Mouse (Mus musculus) hindbrain, postnatal 0 days (tissue): ENCODE results near the gene 3110021N24Rik. TPM values are rescaled to one million over a fixed set of nuclear protein-coding genes. Genes with fewer than 3 reads are reported as not detected.
"Not testable (repeated sequence)": the region's sequence is repeated elsewhere in the genome, so short reads cannot be mapped to it uniquely, and the experiment has no call there.

Experiments
- ATAC-seq: fragments of 200-750 bp; cut with Nextera tagmentation; 2 replicates; pipeline ENCODE4 v1.8.0; 2017; ENCODE audit warnings: mild to moderate bottlenecking, moderate TSS enrichment, moderate library complexity
- DNase-seq: peaks from one replicate; pipeline ENCODE4 v3.0.0-alpha.2; 2015; ENCODE audit warnings: low spot score
- H3K27ac ChIP-seq: fragments of 300-500 bp; sonication (generic); 2 replicates; pipeline ENCODE4 v1.5.1; 2014; ENCODE audit warnings: mild to moderate bottlenecking
- H3K27me3 ChIP-seq: fragments of 300-500 bp; sonication (generic); 2 replicates; pipeline ENCODE4 v1.6.1; 2014; ENCODE audit warnings: low read length, mixed read lengths; ENCODE audit not compliant: insufficient read depth
- H3K36me3 ChIP-seq: fragments of 300-500 bp; sonication (generic); 2 replicates; pipeline ENCODE4 v1.6.1; 2014; ENCODE audit warnings: low read length, mixed read lengths; ENCODE audit not compliant: insufficient read depth
- H3K4me1 ChIP-seq: fragments of 300-500 bp; sonication (generic); 2 replicates; pipeline ENCODE4 v1.6.1; 2014; ENCODE audit warnings: antibody characterized with exemption, low read length, mixed read lengths; ENCODE audit not compliant: insufficient read depth
- H3K4me2 ChIP-seq: fragments of 300-500 bp; sonication (generic); 2 replicates; pipeline ENCODE4 v1.6.1; 2014; ENCODE audit warnings: low read depth, mild to moderate bottlenecking, low read length, moderate library complexity, mixed read lengths
- H3K4me3 ChIP-seq: fragments of 300-500 bp; sonication (generic); 2 replicates; pipeline ENCODE4 v1.5.1; 2014; ENCODE audit warnings: low read length
- H3K9ac ChIP-seq: fragments of 300-500 bp; sonication (generic); replicated peaks from 2 replicates; pipeline ENCODE4 v1.6.1; 2014; ENCODE audit warnings: mild to moderate bottlenecking, low read length, moderate library complexity, mixed read lengths
- H3K9me3 ChIP-seq: fragments of 300-500 bp; sonication (generic); 2 replicates; pipeline ENCODE4 v1.6.1; 2016; ENCODE audit warnings: low read length, mixed read lengths
- CTCF ChIP-seq: IDR thresholded peaks from 2 replicates; pipeline ENCODE4 v1.5.1; 2016; ENCODE audit warnings: antibody characterized with exemption, control low read depth, low read depth
- WGBS: fragments of 180-500 bp; shearing (Covaris S2); extraction: QIAGEN DNeasy Blood & Tissue Kit; methylation state at CpG from one replicate; pipeline ENCODE4 v1.1.7; 2014; 5-methylcytosine and 5-hydroxymethylcytosine counted together
- polyA plus RNA-seq: library from polyadenylated mRNA; unstranded; fragments of >200 nt; fragmentation: Nextera tagmentation; extraction: Ambion mirVana; gene quantifications from 2 replicates; pipeline ENCODE4 v1.2.1, GENCODE M21; 2015
- total RNA-seq: library from RNA; depleted of rRNA; stranded (reverse); fragments of >200 nt; gene quantifications from 2 replicates; pipeline ENCODE4 v1.2.3, GENCODE M21; 2014; rRNA removed

3110021N24Rik gene
- total RNA-seq (0.47 TPM in 1 of 2 replicates, not detected in the other), polyA plus RNA-seq (2.4 and 2.7 TPM in 2 replicates)

GRCm38 (mm10) chr4:108719349-108719748 lies at the start of gene 3110021N24Rik:
Gene 3110021N24Rik, plus strand, starts transcription at chr4:108719649.
- TF ChIP-seq CTCF, result no peak
- ATAC-seq (no peak), DNase-seq (no peak)
- no peak within 1 kb of the TSS for H3K4me2 ChIP-seq
- no peak within 1 kb of the TSS for H3K4me3 ChIP-seq
- H3K9ac ChIP-seq, result no peak within 1 kb of the TSS
- H3K4me1 ChIP-seq, result no peaks in the 10 kb centered on the region
- H3K9me3 ChIP-seq, result no peaks in the 10 kb centered on the region
- no peak within 1 kb of the TSS for H3K27ac ChIP-seq
- no peaks in the 10 kb centered on the region for H3K36me3 ChIP-seq
- WGBS, result 85% methylated on average over 5 of the region's 5 CpGs
- H3K27me3 ChIP-seq, result no peaks in the 10 kb centered on the region

GRCm38 (mm10) chr4:108686156-108686555 lies 33.3 kb upstream of the 3110021N24Rik start:
- no peaks in the 10 kb centered on the region for H3K9me3 ChIP-seq
- no peak overlapping the region for H3K4me3 ChIP-seq
- no peak overlapping the region for H3K27ac ChIP-seq
- no peak overlapping the region for H3K4me2 ChIP-seq
- no peaks in the 10 kb centered on the region for H3K27me3 ChIP-seq
- ATAC-seq (no peak), DNase-seq (no peak)
- no peak overlapping the region for H3K9ac ChIP-seq
- H3K36me3 ChIP-seq, result no peaks in the 10 kb centered on the region; the same call in 1 of the 2 replicates
- WGBS, result 49% methylated on average over 3 of the region's 3 CpGs
- no peak for TF ChIP-seq CTCF
- H3K4me1 ChIP-seq, result no peaks in the 10 kb centered on the region

- not testable (repeated sequence) for ATAC-seq, H3K36me3 ChIP-seq, H3K9me3 ChIP-seq, H3K4me1 ChIP-seq, H3K4me3 ChIP-seq, H3K9ac ChIP-seq, DNase-seq, H3K27me3 ChIP-seq, H3K4me2 ChIP-seq, H3K27ac ChIP-seq
- WGBS, result 93% methylated on average over 6 of the region's 7 CpGs
These were observed 32.4 kb upstream of the 3110021N24Rik start for GRCm38 (mm10) chr4:108687098-108687497.

- over 99% methylated on average over 3 of the region's 3 CpGs for WGBS
- H3K4me1 ChIP-seq, result no peaks in the 10 kb centered on the region
- H3K9ac ChIP-seq, result no peak overlapping the region
- TF ChIP-seq CTCF, result 0 out of 2 replicates have a peak, but pooled peaks have one; percentile 9
- no peak overlapping the region for H3K4me2 ChIP-seq
- DNase-seq (no peak), ATAC-seq (no peak)
- H3K27me3 ChIP-seq, result no peaks in the 10 kb centered on the region
- no peaks in the 10 kb centered on the region for H3K9me3 ChIP-seq
- no peak overlapping the region for H3K27ac ChIP-seq
- no peak overlapping the region for H3K4me3 ChIP-seq
- H3K36me3 ChIP-seq, result no peaks in the 10 kb centered on the region; the same call in 1 of the 2 replicates
These were observed 29.0 kb upstream of the 3110021N24Rik start for GRCm38 (mm10) chr4:108690479-108690878.

- no peaks in the 10 kb centered on the region; the same call in 1 of the 2 replicates for H3K36me3 ChIP-seq
- no peak for ATAC-seq
- H3K4me3 ChIP-seq, result no peak overlapping the region
These were observed 28.0 kb upstream of the 3110021N24Rik start for GRCm38 (mm10) chr4:108691469-108691868.

GRCm38 (mm10) chr4:108696934-108697333 lies 22.5 kb upstream of the 3110021N24Rik start:
- Histone ChIP-seq H3K4me2 (no peak overlapping the region), H3K9ac (no peak overlapping the region), H3K27ac (no peak overlapping the region), H3K4me1 (no peaks in the 10 kb centered on the region), H3K27me3 (no peaks in the 10 kb centered on the region), H3K9me3 (no peaks in the 10 kb centered on the region), H3K36me3 (no peaks in the 10 kb centered on the region), H3K4me3 (no peak overlapping the region)
- WGBS, result 58% methylated on average over 3 of the region's 3 CpGs
- ATAC-seq (peak; percentile 63; the same call in 1 of the 2 replicates), DNase-seq (peak; percentile 74)
- TF ChIP-seq CTCF, result peak; percentile 77

More at GRCm38 (mm10) chr4:108691469-108691868, 28.0 kb upstream of the 3110021N24Rik start:
- no peak for TF ChIP-seq CTCF
- Histone ChIP-seq H3K4me2 (no peak overlapping the region), H3K27me3 (no peaks in the 10 kb centered on the region), H3K4me1 (no peaks in the 10 kb centered on the region), H3K27ac (no peak overlapping the region), H3K9me3 (no peaks in the 10 kb centered on the region), H3K9ac (no peak overlapping the region)
- DNase-seq, result no peak

- no peak for ATAC-seq
- Histone ChIP-seq H3K9me3 (no peaks in the 10 kb centered on the region), H3K9ac (no peak overlapping the region), H3K36me3 (no peaks in the 10 kb centered on the region), H3K4me2 (no peak overlapping the region), H3K27me3 (no peaks in the 10 kb centered on the region), H3K4me1 (no peaks in the 10 kb centered on the region), H3K27ac (no peak overlapping the region), H3K4me3 (no peak overlapping the region)
- peak; percentile 14 for DNase-seq
- TF ChIP-seq CTCF, result no peak
- WGBS, result 60% methylated on average over 5 of the region's 5 CpGs
These were observed 11.2 kb upstream of the 3110021N24Rik start for GRCm38 (mm10) chr4:108708209-108708608.
